Mouse (Mus musculus) stomach, embryonic 16.5 days (tissue): ENCODE data around the gene Tut1. TPM values are rescaled to one million over a fixed set of nuclear protein-coding genes. Genes with fewer than 3 reads are reported as not detected.

Experiments used
- ATAC-seq: fragments of 200-750 bp; cut with Nextera tagmentation; 2 replicates; pipeline ENCODE4 v1.8.0; 2017; ENCODE audit warnings: moderate number of reproducible peaks, moderate TSS enrichment; ENCODE audit not compliant: insufficient read depth, low FRiP score
- H3K27ac ChIP-seq: fragments of 300-500 bp; sonication (generic); 2 replicates; pipeline ENCODE4 v1.5.1; 2014; ENCODE audit warnings: low read length
- H3K27me3 ChIP-seq: fragments of 300-500 bp; sonication (generic); 2 replicates; pipeline ENCODE4 v1.6.1; 2014; ENCODE audit warnings: low read length, control low read depth, mixed read lengths; ENCODE audit not compliant: control insufficient read depth, insufficient read depth
- H3K36me3 ChIP-seq: fragments of 300-500 bp; sonication (generic); 2 replicates; pipeline ENCODE4 v1.6.1; 2014; ENCODE audit warnings: low read length; ENCODE audit not compliant: control insufficient read depth, insufficient read depth
- H3K4me1 ChIP-seq: fragments of 300-500 bp; sonication (generic); 2 replicates; pipeline ENCODE4 v1.6.1; 2014; ENCODE audit warnings: low read length, control low read depth, mixed read lengths; ENCODE audit not compliant: control insufficient read depth, insufficient read depth
- H3K4me2 ChIP-seq: fragments of 300-500 bp; sonication (generic); 2 replicates; pipeline ENCODE4 v1.6.1; 2014; ENCODE audit warnings: low read depth, low read length, mixed read lengths
- H3K4me3 ChIP-seq: fragments of 300-500 bp; sonication (generic); replicated peaks from 2 replicates; pipeline ENCODE4 v1.5.1; 2014; ENCODE audit warnings: mild to moderate bottlenecking, low read length
- H3K9ac ChIP-seq: fragments of 300-500 bp; sonication (generic); 2 replicates; pipeline ENCODE4 v1.6.1; 2014; ENCODE audit warnings: low read length
- H3K9me3 ChIP-seq: fragments of 300-500 bp; sonication (generic); replicated peaks from 2 replicates; pipeline ENCODE4 v1.6.1; 2016; ENCODE audit warnings: low read length, control low read depth; ENCODE audit not compliant: control insufficient read depth
- WGBS: fragments of 180-500 bp; shearing (Covaris S2); extraction: QIAGEN DNeasy Blood & Tissue Kit; methylation state at CpG from one replicate; pipeline ENCODE4 v1.1.7; 2014; 5-methylcytosine and 5-hydroxymethylcytosine counted together
- polyA plus RNA-seq: library from polyadenylated mRNA; unstranded; fragments of >200 nt; fragmentation: Nextera tagmentation; extraction: Ambion mirVana; gene quantifications from 2 replicates; pipeline ENCODE4 v1.2.1, GENCODE M21; 2015

Tut1 gene
- polyA plus RNA-seq, 1 experiment from 2014 or later, result 30.0 TPM

DNA sequence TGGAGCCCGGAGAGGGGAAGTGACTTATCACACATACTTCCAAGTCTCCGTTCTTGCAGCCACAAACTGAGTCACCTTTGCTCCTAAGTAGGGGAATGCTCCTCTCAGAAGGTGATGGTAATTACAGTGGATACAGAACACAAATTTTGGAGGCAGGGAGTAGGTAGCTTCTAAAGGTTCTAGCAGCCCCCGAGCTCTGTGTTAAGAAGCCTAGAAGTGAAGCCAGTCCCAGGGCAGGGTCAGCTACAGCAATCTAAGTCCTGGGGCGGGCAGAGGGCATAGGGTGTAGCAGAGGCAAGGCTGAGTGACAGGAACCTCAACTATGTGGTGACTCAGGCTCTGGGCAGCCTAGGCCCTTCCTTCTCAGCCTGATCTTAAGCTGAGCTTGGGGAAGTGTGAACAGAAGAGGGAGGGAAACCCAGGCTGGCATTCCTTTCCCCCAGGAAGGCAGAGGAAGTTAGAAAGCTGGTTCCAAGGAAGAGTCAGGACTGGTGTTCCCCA lies 29.6 kb downstream of the Tut1 start:
- peaks cover 16% of the 10 kb centered on the region for H3K36me3 ChIP-seq
- WGBS, result 24% methylated on average over 4 of the region's 4 CpGs
- H3K27ac ChIP-seq, result peak overlapping the region; percentile 90
- H3K9ac ChIP-seq, result peak overlapping the region; percentile 52; the same call in 1 of the 2 replicates
- peaks cover 61% of the 10 kb centered on the region for H3K4me1 ChIP-seq
- ATAC-seq, result peak; percentile 83
- no peak overlapping the region; the same call in 1 of the 2 replicates for H3K4me2 ChIP-seq
- no peaks in the 10 kb centered on the region for H3K27me3 ChIP-seq
- no peak overlapping the region for H3K4me3 ChIP-seq
- H3K9me3 ChIP-seq, result no peaks in the 10 kb centered on the region

DNA sequence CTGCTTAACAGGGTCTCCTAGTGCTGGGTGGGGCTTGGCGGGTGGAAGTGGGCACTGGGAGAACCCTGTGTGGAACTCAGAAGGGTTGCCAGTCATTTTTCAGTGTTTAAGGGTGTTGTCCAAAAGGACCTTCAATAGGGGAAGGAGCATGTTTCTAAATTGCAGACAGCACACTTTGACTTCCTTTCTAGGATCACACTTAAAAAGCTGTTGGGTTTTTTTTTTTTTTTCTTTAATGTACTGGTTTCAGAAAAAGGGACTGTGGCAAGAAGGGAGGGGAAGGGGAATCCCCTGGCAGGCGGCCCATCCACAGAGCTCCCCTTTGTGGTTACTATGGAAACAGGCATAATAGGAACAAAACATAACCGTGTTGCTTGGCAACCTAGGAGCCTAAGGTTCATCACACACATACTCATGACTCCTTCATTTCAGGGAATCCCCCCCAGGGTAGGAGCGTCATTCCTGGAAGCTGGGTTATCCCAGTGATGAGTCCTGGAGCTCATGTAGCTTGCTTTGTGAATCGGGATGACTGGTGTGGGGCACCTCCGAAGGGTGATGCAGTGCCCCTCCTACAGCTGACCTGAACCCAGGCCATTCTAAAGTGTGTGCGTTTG lies 30.7 kb downstream of the Tut1 start:
- Histone ChIP-seq H3K36me3 (peaks cover 5% of the 10 kb centered on the region; the same call in 1 of the 2 replicates), H3K27me3 (no peaks in the 10 kb centered on the region), H3K4me1 (peaks cover 69% of the 10 kb centered on the region), H3K4me2 (peak overlapping the region; percentile 20), H3K9ac (no peak overlapping the region; the same call in 1 of the 2 replicates), H3K9me3 (no peaks in the 10 kb centered on the region), H3K27ac (peak overlapping the region; percentile 90), H3K4me3 (no peak overlapping the region)
- peak; percentile 6; the same call in 1 of the 2 replicates for ATAC-seq
- 10% methylated on average over 7 of the region's 7 CpGs for WGBS

DNA sequence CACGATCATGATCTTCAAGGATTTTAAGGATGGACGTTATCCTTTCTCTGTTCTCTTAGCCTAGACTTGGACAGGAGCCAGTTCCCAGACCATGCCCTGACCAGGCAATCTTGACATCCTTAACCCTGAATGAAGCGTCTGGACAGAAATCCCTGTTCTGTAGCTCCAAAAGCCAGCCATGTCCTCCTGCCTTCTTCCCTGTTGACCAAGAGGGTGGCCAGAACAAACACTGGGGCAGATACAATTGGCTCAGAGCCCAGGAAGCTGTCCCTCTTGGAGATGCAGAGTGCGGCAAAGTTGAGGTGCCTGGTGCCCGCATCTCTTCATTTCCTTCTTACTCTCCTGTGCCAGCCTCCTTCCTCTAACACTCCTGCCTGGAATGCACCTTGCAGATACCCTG lies 32.2 kb downstream of the Tut1 start:
- no peaks in the 10 kb centered on the region for H3K27me3 ChIP-seq
- no peaks in the 10 kb centered on the region for H3K9me3 ChIP-seq
- ATAC-seq, result no peak
- H3K4me1 ChIP-seq, result peaks cover 63% of the 10 kb centered on the region
- no peaks in the 10 kb centered on the region for H3K36me3 ChIP-seq
- H3K27ac ChIP-seq, result no peak overlapping the region
- no peak overlapping the region for H3K4me3 ChIP-seq
- H3K4me2 ChIP-seq, result no peak overlapping the region
- WGBS, result 56% methylated on average over 5 of the region's 5 CpGs
- no peak overlapping the region for H3K9ac ChIP-seq

DNA sequence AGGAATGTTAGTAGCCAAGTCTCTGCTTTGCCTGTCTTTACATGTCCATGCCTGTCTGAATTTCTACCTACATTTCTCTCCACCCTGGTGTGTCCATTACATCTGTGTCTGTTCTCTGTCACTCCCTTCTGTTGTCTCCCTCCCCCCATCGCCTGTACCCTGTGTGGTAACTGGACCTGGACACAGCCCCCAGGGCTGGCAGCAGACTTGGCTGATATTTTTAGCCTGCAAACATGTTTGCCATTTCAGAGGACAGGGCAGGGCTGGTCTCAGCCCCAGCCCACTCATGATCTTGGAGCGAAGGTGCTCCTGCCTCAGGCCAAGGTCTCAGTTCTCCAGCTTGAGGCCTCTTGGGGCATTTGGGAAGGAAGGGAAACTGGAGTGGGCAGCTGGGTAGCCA lies 34.2 kb downstream of the Tut1 start:
- 0 out of 2 replicates have a peak overlapping the region, but pooled peaks have one; percentile 7 for H3K4me2 ChIP-seq
- peak overlapping the region; percentile 97 for H3K9ac ChIP-seq
- H3K9me3 ChIP-seq, result no peaks in the 10 kb centered on the region
- 44% methylated on average over 2 of the region's 2 CpGs for WGBS
- no peaks in the 10 kb centered on the region for H3K27me3 ChIP-seq
- H3K4me1 ChIP-seq, result peaks cover 67% of the 10 kb centered on the region
- no peak for ATAC-seq
- H3K4me3 ChIP-seq, result no peak overlapping the region
- no peaks in the 10 kb centered on the region for H3K36me3 ChIP-seq
- peak overlapping the region; percentile 99 for H3K27ac ChIP-seq

DNA sequence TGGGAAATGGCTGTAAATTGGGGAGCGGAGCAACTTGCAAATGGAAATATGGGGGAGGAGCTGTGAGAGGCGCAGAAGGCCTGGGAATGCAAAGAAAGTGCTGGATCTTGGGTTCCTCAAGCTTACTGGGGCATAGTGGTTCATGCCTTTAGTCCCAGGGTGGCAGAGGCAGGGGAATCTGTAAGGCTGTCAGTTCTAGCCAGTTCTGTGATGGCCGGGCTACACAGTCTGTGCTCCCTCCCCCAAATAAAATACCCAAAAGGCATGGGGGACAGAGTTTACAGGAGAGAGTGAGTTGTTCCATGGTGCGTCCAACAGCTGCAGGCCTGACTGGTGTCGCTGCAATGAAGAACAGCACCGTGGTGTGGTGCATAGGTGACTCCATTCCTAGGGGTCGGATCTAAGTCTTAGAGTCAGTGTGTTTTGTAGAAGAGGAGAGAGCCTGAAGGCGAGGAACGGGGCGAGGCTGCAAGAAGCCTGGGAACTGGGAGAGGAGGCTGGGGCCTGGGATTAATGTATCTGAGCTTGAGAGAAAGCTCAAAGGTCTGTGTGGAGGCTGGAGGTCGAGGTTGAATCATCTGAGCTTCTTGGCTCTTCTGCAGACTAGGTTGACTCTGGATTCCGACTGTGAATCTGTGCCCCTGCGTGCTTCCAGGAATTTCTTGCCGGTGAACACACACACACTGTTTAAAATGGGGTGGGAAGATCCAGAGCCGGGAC lies 34.9 kb downstream of the Tut1 start:
- peaks cover 68% of the 10 kb centered on the region for H3K4me1 ChIP-seq
- no peak for ATAC-seq
- no peaks in the 10 kb centered on the region for H3K9me3 ChIP-seq
- no peaks in the 10 kb centered on the region for H3K36me3 ChIP-seq
- no peaks in the 10 kb centered on the region for H3K27me3 ChIP-seq
- H3K4me2 ChIP-seq, result peak overlapping the region; percentile 76
- H3K27ac ChIP-seq, result peak overlapping the region; percentile 99
- H3K9ac ChIP-seq, result peak overlapping the region; percentile 97
- 24% methylated on average over 15 of the region's 15 CpGs for WGBS
- peak overlapping the region; percentile 87 for H3K4me3 ChIP-seq

DNA sequence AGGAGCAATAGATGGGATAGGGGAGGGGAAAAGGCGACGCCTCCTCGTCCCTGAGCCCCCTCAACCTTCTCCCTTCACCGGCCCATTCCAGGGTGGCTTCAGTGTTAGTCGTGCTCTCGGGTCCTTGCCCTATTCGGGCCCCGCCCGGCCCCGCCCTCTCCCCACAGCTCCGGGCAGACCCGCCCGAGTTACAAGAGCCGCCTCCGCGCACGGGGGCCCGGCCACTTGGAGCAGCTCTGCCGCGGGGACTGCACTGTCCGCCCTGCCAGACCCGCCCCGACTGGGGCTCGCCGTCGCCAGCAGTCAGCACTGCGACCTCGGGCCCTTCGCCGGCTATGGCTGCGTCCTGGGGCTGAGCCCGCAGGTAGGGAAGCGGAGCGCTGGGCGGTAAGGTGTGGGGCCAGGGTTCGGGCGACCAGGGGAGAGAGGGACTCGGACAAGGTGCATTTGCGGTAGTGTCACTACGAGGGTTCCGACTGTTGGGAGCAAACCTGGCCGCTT lies 35.5 kb downstream of the Tut1 start, which contains the start of gene Ahnak:
TSS of gene Ahnak (plus strand) at position 219 of the 501 bp plus-strand sequence.
- H3K9me3 ChIP-seq, result no peaks in the 10 kb centered on the region
- H3K36me3 ChIP-seq, result no peaks in the 10 kb centered on the region
- H3K27ac ChIP-seq, result peak within 1 kb of the TSS; percentile 99
- peak within 1 kb of the TSS; percentile 97 for H3K9ac ChIP-seq
- H3K4me3 ChIP-seq, result peak within 1 kb of the TSS; percentile 87
- WGBS, result under 1% methylated on average over 42 of the region's 42 CpGs
- peak within 1 kb of the TSS; percentile 76 for H3K4me2 ChIP-seq
- ATAC-seq, result peak; percentile 65
- H3K4me1 ChIP-seq, result peaks cover 68% of the 10 kb centered on the region
- no peaks in the 10 kb centered on the region for H3K27me3 ChIP-seq

DNA sequence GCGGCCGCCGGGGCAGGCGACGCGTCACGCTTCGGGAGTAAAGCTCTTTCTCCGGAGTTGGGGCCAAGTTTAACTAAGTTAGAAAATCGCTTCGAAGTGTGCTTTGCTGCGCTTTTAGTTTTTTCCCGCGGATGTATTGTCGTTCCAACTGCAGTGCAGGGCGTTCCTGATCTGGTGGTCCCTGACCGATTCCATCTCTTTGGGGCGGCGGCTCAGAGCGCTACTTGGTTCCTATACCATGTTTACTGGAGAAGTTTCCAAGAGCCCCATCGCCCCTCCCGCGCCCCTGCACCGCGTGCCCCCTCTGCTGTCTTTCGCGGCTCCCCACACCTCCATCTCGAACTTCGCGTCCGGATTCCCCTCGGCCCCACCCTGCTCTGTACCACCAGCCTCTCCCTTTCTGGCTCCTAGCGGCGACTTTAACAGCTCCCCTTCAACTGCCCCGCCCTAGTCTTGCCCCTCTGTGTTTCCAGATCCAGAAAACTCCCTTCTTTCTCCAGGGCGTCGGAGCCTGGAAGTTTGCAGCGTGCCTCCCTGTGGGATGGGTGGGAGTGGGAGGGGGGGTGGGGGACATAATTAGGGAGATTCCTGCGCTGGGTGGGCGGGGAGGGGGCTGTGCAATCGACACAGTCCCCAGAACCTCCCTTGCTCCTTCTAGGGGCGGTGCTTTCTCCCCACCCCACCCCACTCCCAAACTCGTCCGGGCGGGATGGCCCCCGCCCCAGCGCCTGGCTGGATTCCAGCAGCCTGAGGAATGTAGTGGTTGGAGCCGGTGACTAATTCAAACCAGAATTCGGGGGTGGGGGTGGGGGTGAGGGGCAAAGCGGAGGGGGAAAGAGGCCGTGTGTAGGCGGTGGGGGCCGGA lies 36.2 kb downstream of the Tut1 start:
- Histone ChIP-seq H3K36me3 (no peaks in the 10 kb centered on the region), H3K9ac (peak overlapping the region; percentile 97), H3K4me2 (peak overlapping the region; percentile 76), H3K4me1 (peaks cover 62% of the 10 kb centered on the region), H3K9me3 (no peaks in the 10 kb centered on the region), H3K4me3 (peak overlapping the region; percentile 87), H3K27me3 (no peaks in the 10 kb centered on the region), H3K27ac (peak overlapping the region; percentile 99)
- WGBS, result under 1% methylated on average over 53 of the region's 53 CpGs
- ATAC-seq, result peak; percentile 80

DNA sequence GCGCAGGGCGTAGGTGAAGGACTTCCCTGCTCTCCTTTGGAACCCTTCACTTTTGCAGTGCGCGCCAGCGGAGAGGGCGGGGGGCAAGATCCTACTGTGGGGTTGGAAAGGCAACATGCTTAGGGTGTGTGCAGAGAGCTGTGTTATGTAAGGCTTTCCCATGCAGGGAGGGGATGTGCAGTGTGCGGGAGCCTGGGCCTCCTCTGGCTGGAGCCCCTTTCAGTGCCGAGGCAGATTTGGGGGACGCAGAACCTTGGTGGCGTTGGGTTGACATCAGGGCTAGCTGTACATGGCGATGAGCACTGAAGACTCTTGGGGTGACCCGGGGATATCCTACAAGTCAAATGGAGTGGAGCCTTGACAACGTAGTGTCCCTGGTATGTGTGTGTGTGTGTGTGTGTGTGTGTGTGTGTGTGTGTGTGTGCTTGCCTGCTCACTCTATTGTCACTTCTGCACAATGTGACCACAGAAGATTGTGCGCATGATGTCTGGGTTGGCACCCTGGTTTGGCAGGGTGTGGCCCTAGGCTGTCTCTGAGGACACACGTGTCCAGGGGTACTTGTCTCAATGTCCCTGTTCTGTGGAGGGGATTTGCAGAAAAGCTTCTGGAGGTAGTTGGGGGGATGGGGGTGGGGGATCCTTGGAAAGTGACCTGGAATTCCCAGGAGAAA lies 36.9 kb downstream of the Tut1 start:
- peaks cover 62% of the 10 kb centered on the region for H3K4me1 ChIP-seq
- peak; percentile 61 for ATAC-seq
- H3K4me3 ChIP-seq, result peak overlapping the region; percentile 87
- peak overlapping the region; percentile 99 for H3K27ac ChIP-seq
- H3K27me3 ChIP-seq, result no peaks in the 10 kb centered on the region
- H3K9me3 ChIP-seq, result no peaks in the 10 kb centered on the region
- 12% methylated on average over 15 of the region's 15 CpGs for WGBS
- peak overlapping the region; percentile 97 for H3K9ac ChIP-seq
- H3K4me2 ChIP-seq, result peak overlapping the region; percentile 76
- no peaks in the 10 kb centered on the region for H3K36me3 ChIP-seq
